In genomic region chr1:74794487-74795144, GRCm38 (mm10) we compare ENCODE assay signal across 8 mouse cellular contexts. TPM values are rescaled to one million over a fixed set of nuclear protein-coding genes. Genes with fewer than 3 reads are reported as not detected.
A peak's percentile ranks its signal among the peaks of the same experiment; 100 is the strongest.
DNase-seq lines count a peak whose midpoint lies in the region; ATAC-seq and TF ChIP-seq lines count a peak whose summit lies in the region.

No protein-coding gene starts in this region.

- no peak overlapping the region for H3K27ac ChIP-seq in heart, postnatal 0 days (ENCODE audit: low read depth)
- H3K27ac ChIP-seq in hindbrain, embryonic 11.5 days (ENCODE audit: low read depth, low read length): no peak overlapping the region
- H3K27ac ChIP-seq in midbrain, embryonic 13.5 days: no peak overlapping the region

- ATAC-seq in heart, postnatal 0 days (ENCODE audit: insufficient read depth, low read depth): no peak
- ATAC-seq in Patski: peak; percentile 44
- no peak for ATAC-seq in hindbrain, embryonic 11.5 days (ENCODE audit: low FRiP score)
- ATAC-seq in midbrain, embryonic 13.5 days: peak; percentile 29; the same call in 1 of the 2 replicates

- peaks cover 99% of the 10 kb centered on the region for H3K27me3 ChIP-seq in heart, postnatal 0 days (ENCODE audit: control insufficient read depth, insufficient read depth, low read length)
- peaks cover 67% of the 10 kb centered on the region for H3K27me3 ChIP-seq in Patski
- peaks cover 92% of the 10 kb centered on the region for H3K27me3 ChIP-seq in hindbrain, embryonic 11.5 days (ENCODE audit: control insufficient read depth, insufficient read depth, low read length)
- peaks cover 90% of the 10 kb centered on the region for H3K27me3 ChIP-seq in midbrain, embryonic 13.5 days

- no peak for TF ChIP-seq EP300 in heart, postnatal 0 days (IDR thresholded peaks at IDR 0.05; ENCODE audit: low read depth)

- H3K4me3 ChIP-seq in heart, postnatal 0 days (ENCODE audit: low read depth, low read length): peak overlapping the region; percentile 23; the same call in 1 of the 2 replicates
- H3K4me3 ChIP-seq in hindbrain, embryonic 11.5 days (ENCODE audit: low read depth, low read length): peak overlapping the region; percentile 16; the same call in 1 of the 2 replicates
- peak overlapping the region; percentile 25 for H3K4me3 ChIP-seq in midbrain, embryonic 13.5 days (replicated peaks)

- peak overlapping the region; percentile 32 for H3K4me2 ChIP-seq in heart, postnatal 0 days (ENCODE audit: low read depth, low read length)
- H3K4me2 ChIP-seq in hindbrain, embryonic 11.5 days (replicated peaks; ENCODE audit: low read depth, low read length): peak overlapping the region; percentile 39
- peak overlapping the region; percentile 54 for H3K4me2 ChIP-seq in midbrain, embryonic 13.5 days (replicated peaks)

- no peaks in the 10 kb centered on the region for H3K4me1 ChIP-seq in heart, postnatal 0 days (ENCODE audit: control insufficient read depth, insufficient read depth)
- peaks cover 7% of the 10 kb centered on the region for H3K4me1 ChIP-seq in hindbrain, embryonic 11.5 days (replicated peaks; ENCODE audit: control insufficient read depth, insufficient read depth, low read length)
- H3K4me1 ChIP-seq in midbrain, embryonic 13.5 days (replicated peaks): peaks cover 72% of the 10 kb centered on the region

- in situ Hi-C loops in Patski (cut with MboI; ENCODE audit: low pct_unique_long_range_greater_than_20kb): no loop called here

- DNase-seq in heart, postnatal 0 days (ENCODE audit: low spot score): no peak
- DNase-seq in heart, postnatal 14 days: no peak
- DNase-seq in Patski (ENCODE audit: low read depth, low spot score): no peak
- DNase-seq in hindbrain, embryonic 11.5 days (ENCODE audit: low spot score): peak; percentile 58
- DNase-seq in gastrocnemius, postnatal 36 days: no peak
- DNase-seq in right cerebral cortex, postnatal 10 days (ENCODE audit: low spot score in 2 of 2): no peak
- no peak for DNase-seq in left cerebral cortex, postnatal 4 days

- POLR2A ChIA-PET in Patski (lab: Charles Lee): no interaction called here

- no peak overlapping the region for H3K9ac ChIP-seq in heart, postnatal 0 days (replicated peaks; ENCODE audit: low read depth, low read length)
- no peak overlapping the region for H3K9ac ChIP-seq in hindbrain, embryonic 11.5 days (ENCODE audit: low read depth, low read length)
- H3K9ac ChIP-seq in midbrain, embryonic 13.5 days (replicated peaks): peak overlapping the region; percentile 36; the same call in 1 of the 2 replicates

- WGBS in heart, postnatal 0 days: 2% methylated on average over 35 of the region's 38 CpGs
- 0% methylated on average over 25 of the region's 38 CpGs for WGBS in hindbrain, embryonic 11.5 days
- WGBS in midbrain, embryonic 13.5 days: under 1% methylated on average over 35 of the region's 38 CpGs

- intact Hi-C loops in heart, postnatal 14 days (cut with DNase I): no loop called here
- intact Hi-C loops in gastrocnemius, postnatal 36 days (cut with DNase I): no loop called here
- intact Hi-C loops in left cerebral cortex, postnatal 4 days (cut with DNase I): no loop called here

- CTCF ChIA-PET in Patski (lab: Charles Lee): no interaction called here

- TF ChIP-seq CTCF in heart, postnatal 0 days (IDR thresholded peaks at IDR 0.05; ENCODE audit: low read depth): no peak
- no peak for TF ChIP-seq CTCF in Patski (IDR thresholded peaks at IDR 0.05)

- H3K36me3 ChIP-seq in heart, postnatal 0 days (replicated peaks; ENCODE audit: control insufficient read depth, insufficient read depth, low read length): no peaks in the 10 kb centered on the region
- H3K36me3 ChIP-seq in hindbrain, embryonic 11.5 days (ENCODE audit: control insufficient read depth, insufficient read depth, low read length): no peaks in the 10 kb centered on the region
- no peaks in the 10 kb centered on the region for H3K36me3 ChIP-seq in midbrain, embryonic 13.5 days

- no peaks in the 10 kb centered on the region for H3K9me3 ChIP-seq in heart, postnatal 0 days (replicated peaks; ENCODE audit: control insufficient read depth, low read length)
- H3K9me3 ChIP-seq in hindbrain, embryonic 11.5 days (ENCODE audit: control insufficient read depth, low read length): no peaks in the 10 kb centered on the region
- H3K9me3 ChIP-seq in midbrain, embryonic 13.5 days: no peaks in the 10 kb centered on the region

RNA-seq across cellular contexts. Expression of gene Wnt10a, which starts 3.3 kb away (rescaled TPM):
- not detected in 2 replicates for total RNA-seq in heart, postnatal 0 days (2014; rRNA removed; ENCODE audit: low replicate concordance)
- polyA plus RNA-seq in heart, postnatal 0 days (2015; fragmentation: Nextera tagmentation; extraction: Ambion mirVana): not detected in 2 replicates
- not detected for total RNA-seq in heart, postnatal 14 days (2021)
- polyA plus RNA-seq in Patski (2021): not detected
- polyA plus RNA-seq in hindbrain, embryonic 11.5 days (2014; fragmentation: Nextera tagmentation; extraction: Ambion mirVana): 1.6 and 2.0 TPM in 2 replicates
- polyA plus RNA-seq in midbrain, embryonic 13.5 days (2015; fragmentation: Nextera tagmentation; extraction: Ambion mirVana): 0.35 and 0.45 TPM in 2 replicates
- total RNA-seq in gastrocnemius, postnatal 36 days (2021): not detected
- under 1 TPM in 1 of 2 experiments, not detected in 1; 0.38 TPM for total RNA-seq in left cerebral cortex, postnatal 4 days (2021)

RNA-seq across cellular contexts. Expression of gene Wnt6, which starts 22.9 kb away (rescaled TPM):
- 0.23 and 0.88 TPM in 2 replicates for total RNA-seq in heart, postnatal 0 days (2014; rRNA removed; ENCODE audit: low replicate concordance)
- polyA plus RNA-seq in heart, postnatal 0 days (2015; fragmentation: Nextera tagmentation; extraction: Ambion mirVana): 0.11 and 0.21 TPM in 2 replicates
- total RNA-seq in heart, postnatal 14 days (2021): under 1 TPM; 0.17 to 0.67 TPM
- polyA plus RNA-seq in Patski (2021): not detected
- polyA plus RNA-seq in hindbrain, embryonic 11.5 days (2014; fragmentation: Nextera tagmentation; extraction: Ambion mirVana): 6.7 and 10.0 TPM in 2 replicates
- polyA plus RNA-seq in midbrain, embryonic 13.5 days (2015; fragmentation: Nextera tagmentation; extraction: Ambion mirVana): 2.4 and 2.5 TPM in 2 replicates
- under 1 TPM; 0.20 to 0.32 TPM for total RNA-seq in gastrocnemius, postnatal 36 days (2021)
- 1 to 10 TPM; 3.5 to 5.1 TPM for total RNA-seq in left cerebral cortex, postnatal 4 days (2021)

RNA-seq across cellular contexts. Expression of gene Prkag3, which starts 45.6 kb away (rescaled TPM):
- 2.4 and 9.6 TPM in 2 replicates for total RNA-seq in heart, postnatal 0 days (2014; rRNA removed; ENCODE audit: low replicate concordance)
- 2.0 and 2.5 TPM in 2 replicates for polyA plus RNA-seq in heart, postnatal 0 days (2015; fragmentation: Nextera tagmentation; extraction: Ambion mirVana)
- 1 to 10 TPM; 1.2 TPM for total RNA-seq in heart, postnatal 14 days (2021)
- not detected for polyA plus RNA-seq in Patski (2021)
- polyA plus RNA-seq in hindbrain, embryonic 11.5 days (2014; fragmentation: Nextera tagmentation; extraction: Ambion mirVana): 0.22 TPM in 1 of 2 replicates, not detected in the other
- 0.08 TPM in 1 of 2 replicates, not detected in the other for polyA plus RNA-seq in midbrain, embryonic 13.5 days (2015; fragmentation: Nextera tagmentation; extraction: Ambion mirVana)
- total RNA-seq in gastrocnemius, postnatal 36 days (2021): 10 to 100 TPM; 63.9 to 90.3 TPM
- not detected for total RNA-seq in left cerebral cortex, postnatal 4 days (2021)

Comparison
In these comparisons a context has a peak if more than half of its experiments do, and no peak if none do; other contexts are left out.
1. ATAC-seq: peak in Patski (single experiment) and midbrain, embryonic 13.5 days (single experiment); none in heart, postnatal 0 days (single experiment) and hindbrain, embryonic 11.5 days (single experiment).
2. Peak in every context shown above with its lines, with median percentiles within 50 percentile points of each other: H3K4me2 ChIP-seq and H3K4me3 ChIP-seq.